Mouse (Mus musculus): Measurements from ENCODE around the gene Tcl1b1.
"Not testable (repeated sequence)": the region's sequence is repeated elsewhere in the genome, so short reads cannot be mapped to it uniquely, and the experiment has no call there.

The Tcl1b1 gene

GRCm38 (mm10) chr12:105190743-105191142, 31.3 kb downstream of the Tcl1b1 start, which contains the start of gene Tcl1b3:
Tcl1b3 (plus strand) TSS chr12:105191043.
- in situ Hi-C loops (cut with MboI, MseI): not testable (repeated sequence)

DNA sequence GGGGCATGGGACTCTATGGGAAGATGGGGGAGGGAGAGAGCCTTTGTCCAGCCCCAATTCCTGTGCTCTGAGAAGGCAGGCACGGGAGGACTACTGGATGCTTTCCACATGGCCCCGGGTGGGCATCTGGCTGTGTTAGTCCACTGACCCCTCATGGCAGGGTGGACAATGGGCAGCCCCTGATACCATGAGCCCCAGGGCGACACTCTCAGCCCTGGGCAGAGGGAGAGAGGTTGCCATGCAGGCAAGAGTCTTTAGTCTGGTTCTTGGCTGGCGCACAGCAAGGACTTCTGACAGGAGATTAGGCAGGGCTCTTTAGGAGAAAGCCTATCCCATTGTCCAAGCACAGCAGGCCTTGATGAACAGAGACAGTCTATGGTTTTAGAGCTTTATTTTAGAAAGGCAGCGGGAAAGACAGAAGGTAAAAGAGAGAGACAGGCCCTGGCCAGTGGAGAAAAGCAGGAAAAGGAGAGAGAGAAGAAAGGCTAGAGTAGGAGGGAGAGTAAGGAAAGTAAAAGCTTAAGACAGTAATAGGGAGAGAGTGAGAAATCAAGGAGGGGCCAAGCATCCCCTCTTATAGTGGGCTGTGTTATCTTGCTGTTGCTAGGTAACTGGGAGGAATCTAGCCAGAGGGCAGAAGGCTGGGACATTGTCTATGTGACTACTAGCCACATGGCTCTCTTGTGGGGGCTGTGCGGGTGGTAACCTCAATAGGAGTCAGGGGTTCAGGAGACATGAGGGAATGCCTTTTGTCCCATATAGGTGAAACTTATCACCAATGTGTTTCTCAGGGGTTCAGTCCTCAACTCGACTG, 40.4 kb downstream of the Tcl1b1 start:
- in situ Hi-C loops (cut with MboI, MseI): loop anchor here (5.0 kb wide), 1 partner anchor 53 kb away; the partner anchor contains the start of gene Tcl1b2

GRCm38 (mm10) chr12:105201657-105202056, 42.2 kb downstream of the Tcl1b1 start, which contains the start of gene Tcl1b4:
Tcl1b4 (plus strand) TSS chr12:105201957.
- in situ Hi-C loops (cut with MboI, MseI): loop anchor here (5.0 kb wide), 1 partner anchor 54 kb away; the partner anchor contains the start of gene Tcl1b2

- in situ Hi-C loops (cut with MboI, MseI): no loop called here
Measured at GRCm38 (mm10) chr12:105207071-105207470, 47.6 kb downstream of the Tcl1b1 start.

DNA sequence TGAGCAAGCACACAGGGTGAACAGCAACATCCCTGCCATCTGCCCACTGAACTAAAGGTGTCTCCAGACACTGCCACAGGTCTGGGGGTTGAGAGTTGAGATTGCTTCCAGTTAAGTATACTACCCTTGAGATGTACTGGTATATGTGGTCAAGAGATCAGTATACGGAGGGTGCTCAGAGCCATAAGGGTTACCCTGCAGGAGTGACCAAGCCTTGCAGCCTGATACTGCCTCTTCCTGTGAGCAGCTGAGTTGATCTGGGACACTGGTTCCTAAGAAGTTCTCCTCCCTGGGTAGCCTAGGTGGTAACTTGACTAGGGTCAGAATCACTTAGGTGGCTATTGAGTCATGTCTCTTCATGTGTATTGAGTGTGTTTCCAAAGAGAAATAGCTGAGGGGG, 49.0 kb downstream of the Tcl1b1 start:
- in situ Hi-C loops (cut with MboI, MseI): no loop called here

GRCm38 (mm10) chr12:105209231-105209630, 49.7 kb downstream of the Tcl1b1 start:
- in situ Hi-C loops (cut with MboI, MseI): no loop called here
